Mouse (Mus musculus) stomach, embryonic 16.5 days (tissue): Measurements from ENCODE around the gene Col8a1. TPM values are rescaled to one million over a fixed set of nuclear protein-coding genes. Genes with fewer than 3 reads are reported as not detected.

ENCODE experiments used
- ATAC-seq: fragments of 200-750 bp; cut with Nextera tagmentation; 2 replicates; pipeline ENCODE4 v1.8.0; 2017; ENCODE audit warnings: moderate number of reproducible peaks, moderate TSS enrichment; ENCODE audit not compliant: insufficient read depth, low FRiP score
- H3K27ac ChIP-seq: fragments of 300-500 bp; sonication (generic); 2 replicates; pipeline ENCODE4 v1.5.1; 2014; ENCODE audit warnings: low read length
- H3K27me3 ChIP-seq: fragments of 300-500 bp; sonication (generic); 2 replicates; pipeline ENCODE4 v1.6.1; 2014; ENCODE audit warnings: low read length, control low read depth, mixed read lengths; ENCODE audit not compliant: control insufficient read depth, insufficient read depth
- H3K36me3 ChIP-seq: fragments of 300-500 bp; sonication (generic); 2 replicates; pipeline ENCODE4 v1.6.1; 2014; ENCODE audit warnings: low read length; ENCODE audit not compliant: control insufficient read depth, insufficient read depth
- H3K4me1 ChIP-seq: fragments of 300-500 bp; sonication (generic); 2 replicates; pipeline ENCODE4 v1.6.1; 2014; ENCODE audit warnings: low read length, control low read depth, mixed read lengths; ENCODE audit not compliant: control insufficient read depth, insufficient read depth
- H3K4me2 ChIP-seq: fragments of 300-500 bp; sonication (generic); 2 replicates; pipeline ENCODE4 v1.6.1; 2014; ENCODE audit warnings: low read depth, low read length, mixed read lengths
- H3K4me3 ChIP-seq: fragments of 300-500 bp; sonication (generic); replicated peaks from 2 replicates; pipeline ENCODE4 v1.5.1; 2014; ENCODE audit warnings: mild to moderate bottlenecking, low read length
- H3K9ac ChIP-seq: fragments of 300-500 bp; sonication (generic); 2 replicates; pipeline ENCODE4 v1.6.1; 2014; ENCODE audit warnings: low read length
- H3K9me3 ChIP-seq: fragments of 300-500 bp; sonication (generic); replicated peaks from 2 replicates; pipeline ENCODE4 v1.6.1; 2016; ENCODE audit warnings: low read length, control low read depth; ENCODE audit not compliant: control insufficient read depth
- WGBS: fragments of 180-500 bp; shearing (Covaris S2); extraction: QIAGEN DNeasy Blood & Tissue Kit; methylation state at CpG from one replicate; pipeline ENCODE4 v1.1.7; 2014; 5-methylcytosine and 5-hydroxymethylcytosine counted together
- polyA plus RNA-seq: library from polyadenylated mRNA; unstranded; fragments of >200 nt; fragmentation: Nextera tagmentation; extraction: Ambion mirVana; gene quantifications from 2 replicates; pipeline ENCODE4 v1.2.1, GENCODE M21; 2015

Col8a1 gene
- polyA plus RNA-seq, result 15.6 and 15.8 TPM in 2 replicates

DNA sequence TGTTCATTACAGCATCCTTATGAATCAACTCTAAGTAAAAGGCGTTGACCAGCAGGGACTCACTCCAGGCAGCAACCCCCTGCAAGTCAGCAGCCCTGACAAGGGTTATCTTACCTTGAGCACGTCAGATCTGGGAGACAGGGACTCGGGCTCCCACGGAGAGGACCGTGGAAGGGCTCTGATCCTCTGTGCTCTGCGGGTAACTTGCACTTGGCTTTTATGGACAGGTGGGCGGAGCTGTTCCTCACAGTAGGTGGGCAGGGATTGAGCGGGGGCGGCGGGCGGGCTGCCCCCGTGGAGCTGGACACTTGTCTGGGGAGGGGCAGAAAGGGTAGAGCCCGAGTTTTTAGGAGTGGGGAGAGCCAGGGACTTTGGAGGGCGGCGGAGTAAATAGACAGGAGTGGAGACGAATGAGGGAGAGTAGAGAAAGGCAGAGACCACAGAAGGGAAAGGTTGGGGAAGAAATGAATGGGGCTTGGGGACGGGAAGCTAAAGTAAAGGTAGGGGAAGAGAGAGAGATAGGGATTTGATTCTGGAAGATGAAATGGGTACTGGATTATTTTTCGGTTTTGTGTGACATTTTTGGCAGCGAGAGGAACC, at the start of gene Col8a1:
Gene Col8a1 (minus strand): TSS at position 212 of the 600 bp plus-strand sequence.
- WGBS, result 3% methylated on average over 19 of the region's 19 CpGs
- H3K9me3 ChIP-seq, result no peaks in the 10 kb centered on the region
- peak within 1 kb of the TSS; percentile 67 for H3K9ac ChIP-seq
- no peaks in the 10 kb centered on the region for H3K36me3 ChIP-seq
- 0 out of 2 replicates have a peak, but pooled peaks cover 9% of the 10 kb centered on the region for H3K4me1 ChIP-seq
- H3K27ac ChIP-seq, result no peak within 1 kb of the TSS
- no peak for ATAC-seq
- H3K27me3 ChIP-seq, result no peaks in the 10 kb centered on the region
- H3K4me3 ChIP-seq, result peak within 1 kb of the TSS; percentile 51
- peak within 1 kb of the TSS; percentile 81 for H3K4me2 ChIP-seq

DNA sequence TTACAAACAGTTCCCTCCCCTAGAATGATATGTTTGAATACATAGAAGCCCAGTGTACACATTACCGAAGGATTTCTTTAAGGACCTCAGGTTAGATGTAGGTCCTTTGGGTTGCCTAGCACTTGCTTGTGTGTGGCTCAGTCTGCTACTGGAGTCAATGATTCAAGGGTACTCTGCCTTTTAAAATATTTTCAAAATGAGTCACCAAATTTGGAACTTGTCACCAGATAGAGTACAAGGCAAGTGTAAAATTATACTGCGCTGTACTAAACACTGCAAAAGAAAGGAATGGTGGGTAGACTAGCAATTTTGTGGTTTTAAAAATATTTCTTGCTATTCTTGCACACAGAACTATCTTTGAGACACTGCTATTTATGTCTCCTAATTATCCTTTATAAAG, 47.3 kb upstream of the Col8a1 start:
- Histone ChIP-seq H3K9me3 (no peaks in the 10 kb centered on the region), H3K4me1 (no peaks in the 10 kb centered on the region), H3K4me2 (no peak overlapping the region), H3K27ac (no peak overlapping the region), H3K27me3 (no peaks in the 10 kb centered on the region), H3K4me3 (no peak overlapping the region), H3K9ac (no peak overlapping the region), H3K36me3 (no peaks in the 10 kb centered on the region)
- WGBS, result 78% methylated on average over 2 of the region's 2 CpGs
- ATAC-seq, result no peak

DNA sequence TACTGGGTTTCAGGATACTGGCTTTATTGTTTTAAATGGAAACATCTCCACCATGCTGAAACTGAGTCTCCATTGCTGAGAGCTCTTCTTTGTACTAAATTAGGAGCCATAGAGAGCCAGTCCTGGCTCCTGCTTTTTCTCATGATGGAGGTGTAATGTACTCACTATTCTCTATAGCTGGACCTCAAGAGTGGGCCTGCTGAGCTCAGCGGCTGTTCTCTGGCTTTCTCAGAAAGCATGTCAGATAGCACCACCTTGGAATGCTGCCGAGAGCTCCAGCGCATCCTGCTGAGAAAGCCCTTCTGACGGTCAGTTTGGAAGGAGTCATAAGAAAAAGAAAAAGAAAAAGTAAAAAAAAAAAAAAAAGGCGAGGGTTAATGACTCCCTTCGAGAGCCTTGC, 41.8 kb upstream of the Col8a1 start:
- H3K4me1 ChIP-seq, result no peaks in the 10 kb centered on the region
- no peak overlapping the region for H3K4me3 ChIP-seq
- no peak overlapping the region for H3K4me2 ChIP-seq
- no peak overlapping the region for H3K9ac ChIP-seq
- 69% methylated on average over 6 of the region's 6 CpGs for WGBS
- ATAC-seq, result no peak
- no peaks in the 10 kb centered on the region for H3K27me3 ChIP-seq
- no peaks in the 10 kb centered on the region for H3K36me3 ChIP-seq
- H3K9me3 ChIP-seq, result no peaks in the 10 kb centered on the region
- H3K27ac ChIP-seq, result no peak overlapping the region

DNA sequence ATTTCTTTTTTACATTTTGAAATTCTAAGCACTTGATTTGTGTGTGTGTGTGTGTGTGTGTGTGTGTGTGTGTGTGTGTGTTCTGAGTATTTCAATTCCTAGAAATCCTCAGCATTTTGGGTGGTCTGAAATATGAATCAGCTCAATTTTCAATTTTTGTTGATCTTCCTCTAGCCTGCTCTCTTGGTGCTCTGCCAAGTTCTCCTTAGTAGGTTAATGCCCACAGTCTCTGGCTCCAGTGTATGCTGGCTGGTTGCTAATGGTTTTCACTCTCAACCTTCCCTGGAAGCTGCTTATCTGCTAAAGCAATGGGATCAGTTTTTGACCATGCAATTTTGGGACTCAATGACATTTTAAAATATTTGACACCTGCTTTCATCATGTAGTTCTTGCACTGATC, 24.5 kb upstream of the Col8a1 start:
- Histone ChIP-seq H3K4me2 (no peak overlapping the region), H3K9me3 (no peaks in the 10 kb centered on the region), H3K4me3 (no peak overlapping the region), H3K36me3 (no peaks in the 10 kb centered on the region), H3K27me3 (no peaks in the 10 kb centered on the region), H3K9ac (no peak overlapping the region), H3K27ac (no peak overlapping the region), H3K4me1 (no peaks in the 10 kb centered on the region)
- ATAC-seq, result no peak

DNA sequence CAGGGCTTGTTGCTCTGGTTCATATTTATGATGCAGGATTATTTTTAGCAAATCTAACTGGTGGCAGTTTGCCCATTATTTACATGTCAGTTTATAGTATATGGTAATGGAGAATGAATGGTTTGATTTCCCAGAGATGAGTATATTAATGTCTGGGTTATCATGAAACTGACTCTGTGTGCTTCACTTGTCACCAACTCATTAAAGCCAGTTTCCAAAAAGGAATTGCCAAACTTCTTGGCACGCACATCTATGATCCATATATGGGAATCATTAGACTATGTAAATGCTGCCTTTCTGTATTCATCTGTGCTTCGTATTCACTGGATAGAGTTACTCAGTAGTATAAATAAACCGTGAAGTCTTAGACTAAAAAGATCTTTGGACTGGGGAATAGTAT, 11.1 kb upstream of the Col8a1 start:
- H3K36me3 ChIP-seq, result no peaks in the 10 kb centered on the region
- no peak overlapping the region for H3K9ac ChIP-seq
- H3K4me3 ChIP-seq, result no peak overlapping the region
- no peak overlapping the region for H3K27ac ChIP-seq
- WGBS, result 54% methylated on average over 3 of the region's 3 CpGs
- H3K4me1 ChIP-seq, result no peaks in the 10 kb centered on the region
- ATAC-seq, result no peak
- H3K9me3 ChIP-seq, result no peaks in the 10 kb centered on the region
- H3K27me3 ChIP-seq, result no peaks in the 10 kb centered on the region
- H3K4me2 ChIP-seq, result no peak overlapping the region

DNA sequence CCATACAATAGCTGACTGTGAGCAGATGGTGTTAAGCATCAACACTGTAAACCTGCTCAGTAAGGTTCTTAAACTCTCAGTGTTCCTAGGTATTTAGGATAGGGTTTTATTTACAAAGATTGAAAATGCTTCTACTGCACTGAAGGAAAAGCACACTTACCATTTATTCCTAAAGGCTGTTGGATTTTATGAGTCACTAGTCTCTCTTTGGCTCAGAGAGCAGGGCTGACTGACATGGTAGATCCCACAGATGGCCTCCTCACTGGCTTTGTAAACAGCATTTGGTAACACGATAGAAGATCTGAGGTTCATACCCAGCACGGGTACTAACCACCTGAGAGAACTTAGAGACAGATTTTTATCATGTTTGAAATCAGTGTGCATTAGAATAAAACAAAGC, 5.3 kb upstream of the Col8a1 start:
- H3K4me1 ChIP-seq, result 0 out of 2 replicates have a peak, but pooled peaks cover 3% of the 10 kb centered on the region
- no peak for ATAC-seq
- WGBS, result 58% methylated on average over 2 of the region's 2 CpGs
- no peak overlapping the region for H3K4me3 ChIP-seq
- no peak overlapping the region for H3K27ac ChIP-seq
- H3K27me3 ChIP-seq, result no peaks in the 10 kb centered on the region
- H3K36me3 ChIP-seq, result no peaks in the 10 kb centered on the region
- no peak overlapping the region for H3K4me2 ChIP-seq
- no peak overlapping the region for H3K9ac ChIP-seq
- no peaks in the 10 kb centered on the region for H3K9me3 ChIP-seq

DNA sequence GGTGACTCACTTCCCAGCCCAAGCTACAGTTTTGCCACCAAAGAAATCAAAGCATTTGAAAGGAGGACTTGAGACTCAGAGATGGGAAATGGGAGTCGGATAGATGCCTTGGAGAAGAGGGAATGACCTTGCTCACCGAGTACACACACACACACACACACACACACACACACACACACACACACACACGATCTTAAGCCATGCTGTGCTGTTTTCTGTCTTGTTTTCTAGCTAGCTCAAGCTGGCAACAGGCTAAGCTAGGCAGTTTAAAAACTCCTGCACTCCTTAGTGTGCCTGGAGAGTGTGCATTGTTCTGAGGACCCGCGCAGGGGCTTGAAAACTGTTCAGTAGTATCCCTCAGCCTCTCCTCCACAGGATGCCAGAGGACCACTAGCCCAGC, 1.2 kb upstream of the Col8a1 start:
- Histone ChIP-seq H3K36me3 (no peaks in the 10 kb centered on the region), H3K4me2 (0 out of 2 replicates have a peak overlapping the region, but pooled peaks have one; percentile 81), H3K4me1 (0 out of 2 replicates have a peak, but pooled peaks cover 9% of the 10 kb centered on the region), H3K9ac (no peak overlapping the region), H3K27ac (no peak overlapping the region), H3K4me3 (no peak overlapping the region), H3K9me3 (no peaks in the 10 kb centered on the region), H3K27me3 (no peaks in the 10 kb centered on the region)
- 52% methylated on average over 5 of the region's 5 CpGs for WGBS
- no peak for ATAC-seq

DNA sequence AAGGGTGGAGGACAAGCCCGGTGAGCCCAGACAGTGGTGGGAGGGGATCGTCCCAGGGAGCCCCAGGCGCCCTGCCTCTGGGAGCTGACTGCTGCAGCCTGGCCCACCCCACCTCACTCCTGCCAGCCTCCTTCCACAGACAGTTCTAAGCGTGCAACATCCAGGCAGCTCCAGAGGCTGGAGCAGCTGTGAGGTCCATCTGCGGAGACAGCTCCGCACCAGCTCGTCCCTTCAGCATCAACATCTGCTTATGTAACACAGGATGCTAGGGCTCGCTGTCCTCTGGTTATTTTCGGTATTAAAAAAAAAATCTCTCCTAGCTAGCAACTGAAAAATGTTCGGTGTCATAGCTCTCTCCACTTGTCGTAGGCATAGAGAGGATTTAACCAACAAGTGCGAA, 704 bp upstream of the Col8a1 start:
- Histone ChIP-seq H3K4me3 (peak overlapping the region; percentile 51), H3K9ac (peak overlapping the region; percentile 67), H3K9me3 (no peaks in the 10 kb centered on the region), H3K27me3 (no peaks in the 10 kb centered on the region), H3K4me2 (peak overlapping the region; percentile 81), H3K4me1 (0 out of 2 replicates have a peak, but pooled peaks cover 9% of the 10 kb centered on the region), H3K36me3 (no peaks in the 10 kb centered on the region), H3K27ac (no peak overlapping the region)
- WGBS, result 12% methylated on average over 12 of the region's 12 CpGs
- peak; percentile 66; the same call in 1 of the 2 replicates for ATAC-seq

DNA sequence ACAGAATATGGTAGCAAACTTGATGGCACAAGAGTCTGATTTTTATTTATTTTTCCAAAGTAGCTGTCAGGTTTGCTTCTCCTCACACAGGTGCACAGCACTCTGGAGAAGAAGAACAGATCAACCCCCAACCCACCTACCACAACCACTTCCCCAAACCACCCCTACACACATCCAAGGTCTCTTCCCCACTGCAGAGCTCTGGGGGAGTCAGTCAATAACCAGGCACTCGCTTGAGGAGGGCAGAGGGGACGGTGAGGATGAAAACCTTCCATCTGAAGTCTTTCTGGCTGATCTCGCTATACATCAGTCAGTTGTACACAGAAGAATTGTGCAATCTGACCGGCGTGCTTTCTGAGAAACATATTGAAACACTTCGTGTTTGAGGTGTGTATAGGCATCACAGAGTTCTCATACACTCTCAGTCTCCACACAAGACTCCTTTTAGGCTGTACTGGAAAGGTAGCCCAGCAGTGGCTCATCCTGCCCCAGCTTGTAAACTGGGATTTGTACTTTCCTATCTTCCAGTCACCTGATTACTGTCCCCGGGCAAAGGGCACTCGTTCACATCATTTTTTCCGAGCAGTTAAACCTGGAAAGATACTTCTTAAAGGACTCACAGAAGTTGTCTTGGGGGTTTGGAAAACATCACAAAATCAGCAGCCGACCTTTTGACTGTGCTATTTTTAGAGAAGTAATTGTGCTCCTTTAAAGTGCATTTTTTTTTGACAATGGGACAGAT, 827 bp downstream of the Col8a1 start:
- Histone ChIP-seq H3K4me1 (0 out of 2 replicates have a peak, but pooled peaks cover 9% of the 10 kb centered on the region), H3K4me2 (peak overlapping the region; percentile 21; the same call in 1 of the 2 replicates), H3K36me3 (no peaks in the 10 kb centered on the region), H3K27ac (no peak overlapping the region), H3K27me3 (no peaks in the 10 kb centered on the region), H3K4me3 (peak overlapping the region; percentile 51), H3K9me3 (no peaks in the 10 kb centered on the region), H3K9ac (peak overlapping the region; percentile 21; the same call in 1 of the 2 replicates)
- no peak for ATAC-seq
- WGBS, result 43% methylated on average over 10 of the region's 10 CpGs
